Mouse (Mus musculus): ENCODE data around the gene Bckdha. TPM values are rescaled to one million over a fixed set of nuclear protein-coding genes. Genes with fewer than 3 reads are reported as not detected.

Bckdha gene
- total and polyA plus RNA-seq, 2 experiments = 273 to 521 TPM

- peak overlapping the region; percentile 1; the same call in 1 of the 2 replicates for H3K9ac ChIP-seq (ENCODE audit: low read depth, low read length)
- no peaks in the 10 kb centered on the region for H3K79me2 ChIP-seq (ENCODE audit: control insufficient read depth, insufficient read depth, low read length)
- H3K4me1 ChIP-seq (ENCODE audit: control insufficient read depth, insufficient read depth, low read length) = peaks cover 12% of the 10 kb centered on the region
- WGBS = 12% methylated on average over 10 of the region's 10 CpGs
- DNase-seq (ENCODE audit: extremely low read depth, low read depth, low spot score) = peak; percentile 81
- H3K4me3 ChIP-seq (ENCODE audit: insufficient read depth, low read depth, low read length) = no peak overlapping the region
- peak overlapping the region; percentile 1; the same call in 1 of the 2 replicates for H3K27ac ChIP-seq (replicated peaks; ENCODE audit: insufficient read depth, low read depth, low read length)
- H3K27me3 ChIP-seq (ENCODE audit: control insufficient read depth, insufficient read depth, low read length) = no peaks in the 10 kb centered on the region
- TF ChIP-seq CTCF (IDR thresholded peaks at IDR 0.05; ENCODE audit: low read depth, low read length) = no peak
- no peaks in the 10 kb centered on the region for H3K36me3 ChIP-seq (ENCODE audit: control insufficient read depth, insufficient read depth, low read length)
Observed at GRCm38 (mm10) chr7:25703793-25704494, 45.2 kb upstream of the Bckdha start.

- H3K4me1 ChIP-seq (ENCODE audit: control insufficient read depth, insufficient read depth, low read length) = peaks cover 12% of the 10 kb centered on the region
- 98% methylated on average over 2 of the region's 2 CpGs for WGBS
- H3K4me3 ChIP-seq (ENCODE audit: insufficient read depth, low read depth, low read length) = no peak overlapping the region
- no peaks in the 10 kb centered on the region for H3K27me3 ChIP-seq (ENCODE audit: control insufficient read depth, insufficient read depth, low read length)
- no peaks in the 10 kb centered on the region for H3K36me3 ChIP-seq (ENCODE audit: control insufficient read depth, insufficient read depth, low read length)
- TF ChIP-seq CTCF (IDR thresholded peaks at IDR 0.05; ENCODE audit: low read depth, low read length) (no peak), POLR2A (IDR thresholded peaks at IDR 0.05; ENCODE audit: extremely low read depth, insufficient read depth, low read length) (no peak)
- DNase-seq (ENCODE audit: extremely low read depth, low read depth, low spot score) = no peak
- no peak overlapping the region for H3K9ac ChIP-seq (ENCODE audit: low read depth, low read length)
- H3K79me2 ChIP-seq (ENCODE audit: control insufficient read depth, insufficient read depth, low read length) = no peaks in the 10 kb centered on the region
- no peak overlapping the region for H3K27ac ChIP-seq (replicated peaks; ENCODE audit: insufficient read depth, low read depth, low read length)
Observed at GRCm38 (mm10) chr7:25702350-25702749, 43.6 kb upstream of the Bckdha start.

- H3K79me2 ChIP-seq (ENCODE audit: control insufficient read depth, insufficient read depth, low read length) = no peaks in the 10 kb centered on the region
- peaks cover 8% of the 10 kb centered on the region; the same call in 1 of the 2 replicates for H3K4me1 ChIP-seq (ENCODE audit: control insufficient read depth, insufficient read depth, low read length)
- WGBS = 74% methylated on average over 12 of the region's 12 CpGs
- H3K27ac ChIP-seq (replicated peaks; ENCODE audit: insufficient read depth, low read depth, low read length) = no peak overlapping the region
- no peak overlapping the region for H3K9ac ChIP-seq (ENCODE audit: low read depth, low read length)
- TF ChIP-seq POLR2A (IDR thresholded peaks at IDR 0.05; ENCODE audit: extremely low read depth, insufficient read depth, low read length) (no peak), CTCF (IDR thresholded peaks at IDR 0.05; ENCODE audit: low read depth, low read length) (peak; percentile 56)
- H3K27me3 ChIP-seq (ENCODE audit: control insufficient read depth, insufficient read depth, low read length) = no peaks in the 10 kb centered on the region
- no peaks in the 10 kb centered on the region for H3K36me3 ChIP-seq (ENCODE audit: control insufficient read depth, insufficient read depth, low read length)
- H3K4me3 ChIP-seq (ENCODE audit: insufficient read depth, low read depth, low read length) = no peak overlapping the region
- no peak for DNase-seq (ENCODE audit: extremely low read depth, low read depth, low spot score)
Observed at GRCm38 (mm10) chr7:25700732-25701131, 42.0 kb upstream of the Bckdha start.

- 68% methylated on average over 13 of the region's 13 CpGs for WGBS
Observed at GRCm38 (mm10) chr7:25699851-25700250, 41.1 kb upstream of the Bckdha start.

GRCm38 (mm10) chr7:25694104-25694503 lies 35.3 kb upstream of the Bckdha start:
- Histone ChIP-seq H3K79me2 (ENCODE audit: control insufficient read depth, insufficient read depth, low read length) (no peaks in the 10 kb centered on the region), H3K36me3 (ENCODE audit: control insufficient read depth, insufficient read depth, low read length) (no peaks in the 10 kb centered on the region), H3K27me3 (ENCODE audit: control insufficient read depth, insufficient read depth, low read length) (no peaks in the 10 kb centered on the region), H3K4me1 (ENCODE audit: control insufficient read depth, insufficient read depth, low read length) (no peaks in the 10 kb centered on the region), H3K27ac (replicated peaks; ENCODE audit: insufficient read depth, low read depth, low read length) (no peak overlapping the region), H3K4me3 (ENCODE audit: insufficient read depth, low read depth, low read length) (no peak overlapping the region), H3K9ac (ENCODE audit: low read depth, low read length) (no peak overlapping the region)
- DNase-seq (ENCODE audit: extremely low read depth, low read depth, low spot score) = no peak
- no peak for TF ChIP-seq POLR2A (IDR thresholded peaks at IDR 0.05; ENCODE audit: extremely low read depth, insufficient read depth, low read length)
- TF ChIP-seq CTCF (IDR thresholded peaks at IDR 0.05; ENCODE audit: low read depth, low read length) = no peak
- WGBS = 81% methylated on average over 8 of the region's 8 CpGs

More at GRCm38 (mm10) chr7:25699851-25700250, 41.1 kb upstream of the Bckdha start:
- no peaks in the 10 kb centered on the region for H3K79me2 ChIP-seq (ENCODE audit: control insufficient read depth, insufficient read depth, low read length)
- no peak overlapping the region for H3K27ac ChIP-seq (replicated peaks; ENCODE audit: insufficient read depth, low read depth, low read length)
- DNase-seq (ENCODE audit: extremely low read depth, low read depth, low spot score) = no peak
- 0 out of 2 replicates have a peak, but pooled peaks have one; percentile 9 for TF ChIP-seq CTCF (IDR thresholded peaks at IDR 0.05; ENCODE audit: low read depth, low read length)
- no peak for TF ChIP-seq POLR2A (IDR thresholded peaks at IDR 0.05; ENCODE audit: extremely low read depth, insufficient read depth, low read length)
- H3K4me1 ChIP-seq (ENCODE audit: control insufficient read depth, insufficient read depth, low read length) = peaks cover 8% of the 10 kb centered on the region; the same call in 1 of the 2 replicates
- H3K9ac ChIP-seq (ENCODE audit: low read depth, low read length) = no peak overlapping the region
- no peak overlapping the region for H3K4me3 ChIP-seq (ENCODE audit: insufficient read depth, low read depth, low read length)
- no peaks in the 10 kb centered on the region for H3K36me3 ChIP-seq (ENCODE audit: control insufficient read depth, insufficient read depth, low read length)
- no peaks in the 10 kb centered on the region for H3K27me3 ChIP-seq (ENCODE audit: control insufficient read depth, insufficient read depth, low read length)

- Histone ChIP-seq H3K36me3 (ENCODE audit: control insufficient read depth, insufficient read depth, low read length) (no peaks in the 10 kb centered on the region), H3K4me3 (ENCODE audit: insufficient read depth, low read depth, low read length) (no peak overlapping the region), H3K27ac (replicated peaks; ENCODE audit: insufficient read depth, low read depth, low read length) (no peak overlapping the region), H3K79me2 (ENCODE audit: control insufficient read depth, insufficient read depth, low read length) (no peaks in the 10 kb centered on the region), H3K4me1 (ENCODE audit: control insufficient read depth, insufficient read depth, low read length) (no peaks in the 10 kb centered on the region), H3K9ac (ENCODE audit: low read depth, low read length) (no peak overlapping the region), H3K27me3 (ENCODE audit: control insufficient read depth, insufficient read depth, low read length) (peaks cover 6% of the 10 kb centered on the region; the same call in 1 of the 2 replicates)
- 59% methylated on average over 5 of the region's 5 CpGs for WGBS
- TF ChIP-seq POLR2A (IDR thresholded peaks at IDR 0.05; ENCODE audit: extremely low read depth, insufficient read depth, low read length) (no peak), CTCF (IDR thresholded peaks at IDR 0.05; ENCODE audit: low read depth, low read length) (no peak)
- no peak for DNase-seq (ENCODE audit: extremely low read depth, low read depth, low spot score)
Observed at GRCm38 (mm10) chr7:25690051-25690450, 31.3 kb upstream of the Bckdha start.

Measured in liver, adult 2 months (tissue).